Mouse (Mus musculus) E14TG2a.4 (cell line): ENCODE results near the gene Plekhm2.

Source experiments
- CTCF ChIP-seq: conservative IDR thresholded peaks from 2 replicates; pipeline ENCODE4 v1.5.1; 2014; ENCODE audit warnings: low read length
- NANOG ChIP-seq: IDR thresholded peaks from 2 replicates; pipeline ENCODE4 v1.6.1; 2014; ENCODE audit warnings: borderline replicate concordance, low read length, mixed read lengths
- POU5F1 ChIP-seq: IDR thresholded peaks from 2 replicates; pipeline ENCODE4 v1.6.1; 2014; ENCODE audit warnings: low read length, borderline replicate concordance

DNA sequence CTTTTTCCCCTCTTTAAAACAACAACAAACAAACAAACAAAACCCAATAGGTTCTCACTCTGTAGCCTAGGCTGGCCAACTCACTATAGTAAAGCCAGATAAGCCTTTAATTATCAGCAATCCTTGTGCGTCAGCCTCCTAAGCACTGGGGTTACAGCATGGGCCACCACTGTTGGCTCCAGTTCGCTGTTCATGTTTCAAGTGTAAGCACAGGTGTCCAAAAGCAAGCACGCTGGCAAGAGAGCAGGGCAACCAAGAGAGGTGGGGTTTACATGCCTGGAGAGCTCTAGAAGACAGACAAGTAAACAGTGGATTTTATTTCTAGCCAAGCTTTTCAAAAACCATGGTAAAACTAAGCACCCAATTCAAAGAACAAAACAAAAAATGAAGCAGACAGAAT lies 21.4 kb upstream of the Plekhm2 start:
- TF ChIP-seq CTCF (no peak), POU5F1 (no peak), NANOG (no peak)
